Mouse (Mus musculus) layer of hippocampus, adult 2 months (tissue): ENCODE results near the gene Spag5. TPM values are rescaled to one million over a fixed set of nuclear protein-coding genes. Genes with fewer than 3 reads are reported as not detected.

Experiments
- DNase-seq, 2 experiments: peaks; one replicate each; pipeline ENCODE4 v3.0.0; 2022; ENCODE audit warnings: low spot score in 2 of 2
- H3K27ac ChIP-seq: fragments of 200-600 bp; 2 replicates; pipeline ENCODE4 v1.8.1; 2022
- H3K4me3 ChIP-seq: fragments of 200-600 bp; 2 replicates; pipeline ENCODE4 v1.8.1; 2022; ENCODE audit warnings: mild to moderate bottlenecking
- CTCF ChIP-seq: fragments of 200-600 bp; conservative IDR thresholded peaks from 2 replicates; pipeline ENCODE4 v1.8.1; 2022; ENCODE audit warnings: antibody characterized with exemption, mild to moderate bottlenecking, moderate library complexity
- total RNA-seq, 2 experiments: library from RNA; stranded (reverse); gene quantifications; 2 replicates each; pipeline ENCODE4 v1.2.3; 2021

The Spag5 gene
- total RNA-seq, 2 experiments from 2014 or later, result 8.3 to 8.5 TPM

DNA sequence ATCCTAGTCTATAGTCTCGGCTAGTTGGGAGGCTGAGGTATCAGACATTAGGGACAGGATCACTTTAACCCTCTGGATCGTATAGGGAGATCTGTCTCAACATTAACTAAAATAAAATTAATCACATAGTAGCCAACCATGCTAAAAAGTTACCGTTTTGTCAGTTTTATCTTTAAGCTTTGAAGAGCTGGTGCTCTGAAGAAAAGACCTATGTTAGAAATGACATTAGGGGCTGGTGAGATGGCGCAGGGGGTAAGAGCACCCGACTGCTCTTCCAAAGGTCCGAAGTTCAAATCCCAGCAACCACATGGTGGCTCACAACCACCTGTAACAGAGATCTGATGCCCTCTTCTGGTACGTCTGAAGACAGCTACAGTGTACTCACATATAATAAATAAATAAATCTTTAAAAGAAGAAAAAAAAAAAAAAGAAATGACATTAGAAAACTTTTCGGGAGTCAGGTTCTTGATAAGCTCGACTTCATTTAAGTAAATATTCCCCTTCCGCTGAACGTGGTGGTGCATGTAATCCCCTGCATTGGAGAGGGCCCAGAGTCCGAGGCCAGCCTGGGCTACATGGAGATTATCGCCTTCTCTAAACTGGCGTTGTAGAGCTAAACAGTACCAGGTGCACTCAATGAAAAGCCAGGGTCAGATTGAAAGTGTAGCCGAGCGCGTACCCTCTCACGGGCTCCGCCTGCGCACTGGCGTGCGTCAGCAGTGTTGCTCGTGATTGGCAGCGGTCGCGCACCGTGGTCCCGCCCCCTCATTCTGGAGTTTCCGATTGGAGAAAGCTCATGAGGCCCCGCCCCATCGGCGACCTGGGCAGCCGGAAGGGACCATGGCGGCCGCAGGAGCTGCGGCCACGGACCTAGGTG, 26.5 kb downstream of the Spag5 start, which contains the start of gene Pigs:
Pigs (plus strand) TSS at position 782 of the 878 bp plus-strand sequence.
- Histone ChIP-seq H3K4me3 (peak within 1 kb of the TSS; percentile 96), H3K27ac (peak within 1 kb of the TSS; percentile 93)
- DNase-seq, result peak; percentile 95 to 97
- peak; percentile 53 for TF ChIP-seq CTCF

DNA sequence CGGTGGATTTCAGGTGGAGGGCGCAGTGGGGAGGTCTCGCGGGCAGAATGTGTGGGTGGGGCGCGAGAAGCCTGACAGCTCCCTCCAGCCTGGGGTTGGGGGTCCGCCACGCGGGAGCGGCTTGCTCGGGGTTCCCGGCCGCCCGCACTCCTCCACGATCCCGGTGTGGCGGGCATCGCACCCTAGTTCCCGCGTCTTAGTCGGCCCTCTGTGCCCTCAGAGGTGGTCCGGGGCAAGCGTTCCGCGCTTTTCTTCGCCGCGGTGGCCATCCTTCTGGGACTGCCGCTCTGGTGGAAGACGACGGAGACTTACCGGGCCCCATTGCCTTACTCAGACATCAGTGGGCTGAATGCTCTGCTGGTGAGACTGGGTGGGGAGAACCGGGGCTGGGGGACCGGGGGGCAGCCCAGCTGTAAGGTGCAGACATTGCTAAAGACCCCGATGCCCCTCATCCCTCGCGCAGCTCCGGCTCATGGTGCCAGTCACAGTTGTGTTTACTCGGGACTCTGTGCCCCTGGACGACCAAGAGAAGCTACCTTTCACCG, 27.3 kb downstream of the Spag5 start:
- Histone ChIP-seq H3K4me3 (peak overlapping the region; percentile 96), H3K27ac (peak overlapping the region; percentile 91)
- DNase-seq, result no peak
- TF ChIP-seq CTCF, result no peak

DNA sequence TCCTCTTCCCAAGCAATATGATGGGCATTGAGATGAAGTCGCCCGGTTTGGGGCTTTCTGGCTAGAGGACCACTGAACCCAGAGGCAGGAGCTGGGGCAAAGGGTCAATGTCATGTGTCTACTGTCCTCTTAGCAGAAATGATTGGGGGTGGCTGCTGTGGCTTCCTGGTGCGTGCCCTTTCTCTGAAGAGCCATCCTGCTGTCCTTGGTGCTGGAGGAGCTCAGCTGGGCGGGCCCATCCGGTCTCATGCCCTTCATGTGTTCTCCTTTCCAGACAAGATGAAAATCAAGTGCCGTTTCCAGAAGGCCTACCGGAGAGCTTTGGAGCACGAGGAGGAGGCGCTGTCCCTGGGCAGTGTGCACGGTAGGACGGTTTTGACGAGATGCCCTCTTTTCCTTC, 31.3 kb downstream of the Spag5 start:
- no peak overlapping the region for H3K27ac ChIP-seq
- no peak for TF ChIP-seq CTCF

DNA sequence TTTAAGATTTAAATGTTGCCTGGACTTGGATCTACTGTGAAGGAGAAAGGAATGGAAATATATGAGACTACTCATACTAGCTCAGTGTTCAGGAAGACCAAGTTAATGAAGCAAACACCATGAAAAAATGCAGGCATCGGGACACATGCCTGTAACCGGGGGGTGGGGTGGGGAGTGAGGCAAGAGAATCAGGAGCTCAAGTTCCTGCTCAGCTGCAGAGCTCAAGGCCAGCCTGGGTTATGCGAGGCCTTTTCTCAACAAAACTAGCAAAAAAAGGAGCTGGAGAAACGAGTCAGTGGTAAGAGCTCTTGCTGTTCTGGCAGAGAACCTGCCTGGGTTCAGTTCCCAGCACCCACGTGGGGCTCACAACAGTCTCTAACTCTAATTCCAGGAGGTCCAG, 32.7 kb downstream of the Spag5 start:
- H3K27ac ChIP-seq, result no peak overlapping the region
- H3K4me3 ChIP-seq, result no peak overlapping the region
- no peak for TF ChIP-seq CTCF
- DNase-seq, result no peak

More for the DNA sequence above, 31.3 kb downstream of the Spag5 start:
- DNase-seq, result no peak
- no peak overlapping the region for H3K4me3 ChIP-seq

DNA sequence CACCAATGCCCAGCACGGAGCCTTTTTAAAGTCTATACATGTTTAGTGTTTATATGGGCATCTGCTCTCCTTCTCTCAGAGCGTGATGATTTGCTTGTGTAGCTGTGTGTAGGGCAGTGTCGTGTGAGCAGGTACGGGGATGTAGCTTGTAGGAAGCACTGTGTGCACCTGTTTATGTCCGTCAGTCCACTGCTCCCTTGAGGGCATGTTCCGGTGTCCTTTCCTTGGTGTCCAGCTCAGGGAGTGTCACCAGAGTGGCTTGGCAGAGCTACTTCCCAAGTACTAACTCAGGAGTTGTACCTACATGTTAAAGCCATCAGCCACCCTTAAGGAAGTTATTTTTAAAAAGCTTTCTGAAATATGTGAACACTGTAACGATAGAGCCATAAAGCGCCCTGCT, 35.7 kb downstream of the Spag5 start:
- DNase-seq, result no peak
- no peak for TF ChIP-seq CTCF
- Histone ChIP-seq H3K27ac (no peak overlapping the region), H3K4me3 (no peak overlapping the region)

DNA sequence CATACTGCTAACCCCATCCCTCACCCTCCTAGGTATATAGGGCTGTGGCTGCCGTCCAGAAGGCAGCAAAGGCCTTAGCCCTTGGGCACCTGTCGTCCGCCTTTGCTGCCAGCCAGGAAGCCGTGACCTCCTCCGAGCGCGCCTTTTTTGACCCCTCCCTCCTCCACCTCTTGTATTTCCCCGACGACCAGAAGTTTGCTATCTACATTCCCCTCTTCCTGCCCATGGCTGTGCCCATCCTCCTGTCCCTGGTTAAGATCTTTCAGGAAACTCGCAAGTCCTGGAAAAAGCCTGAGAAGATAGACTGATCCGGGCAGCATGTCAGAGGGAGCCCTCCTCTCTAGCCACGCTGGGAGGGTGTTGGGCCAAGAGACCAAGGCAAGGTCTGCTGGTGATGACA, 40.4 kb downstream of the Spag5 start:
- no peak for TF ChIP-seq CTCF
- no peak for DNase-seq
- no peak overlapping the region for H3K4me3 ChIP-seq

DNA sequence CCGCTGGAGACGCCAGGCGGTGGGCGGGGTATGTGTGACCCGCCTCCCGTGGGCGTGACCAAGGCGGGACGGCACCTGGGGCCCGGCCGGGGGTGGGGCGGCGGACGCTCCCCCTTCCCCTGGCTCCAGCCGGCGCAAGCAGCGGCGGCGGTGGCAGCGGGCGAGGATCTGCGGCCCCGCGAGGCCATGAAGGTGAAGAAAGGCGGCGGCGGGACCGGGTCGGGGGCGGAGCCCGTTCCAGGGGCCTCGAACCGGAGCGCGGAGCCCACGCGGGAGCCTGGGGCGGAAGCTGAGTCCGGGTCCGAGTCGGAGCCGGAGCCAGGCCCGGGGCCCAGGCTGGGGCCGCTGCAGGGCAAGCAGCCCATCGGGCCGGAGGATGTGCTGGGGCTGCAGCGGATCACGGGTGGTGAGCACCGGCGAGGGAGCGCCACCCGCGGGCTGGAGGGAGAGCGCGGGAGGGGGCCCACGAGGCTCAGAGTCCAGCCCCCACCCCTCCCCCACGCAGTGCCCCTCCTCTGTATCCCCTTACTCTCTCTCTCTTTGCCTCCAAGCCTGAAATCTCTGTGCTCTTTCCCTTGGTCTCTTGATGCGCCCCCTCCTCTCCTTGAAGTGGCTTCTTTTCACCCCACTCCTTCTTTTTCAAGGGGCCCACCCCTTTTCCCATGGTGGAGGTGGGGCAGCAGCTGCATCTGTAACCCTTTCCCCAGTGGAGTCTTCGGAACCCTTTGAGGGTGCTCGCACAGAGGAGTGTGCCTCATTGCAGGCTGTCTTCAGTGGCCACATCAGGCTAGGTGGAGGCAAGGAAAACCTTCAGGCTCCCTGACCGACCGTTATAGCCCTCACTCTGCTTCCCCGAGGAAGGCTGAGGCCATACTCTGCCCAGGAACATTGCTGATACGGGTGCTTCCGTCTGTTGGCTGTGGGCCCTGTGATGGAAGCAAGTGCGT, 42.3 kb downstream of the Spag5 start, which contains the start of gene Unc119:
Unc119 (plus strand) TSS at position 102 of the 947 bp plus-strand sequence.
- DNase-seq, result peak; percentile 72
- H3K4me3 ChIP-seq, result peak within 1 kb of the TSS; percentile 75
- TF ChIP-seq CTCF, result 0 out of 2 replicates have a peak, but pooled peaks have one; percentile 11
- peak within 1 kb of the TSS; percentile 87 for H3K27ac ChIP-seq

More for the DNA sequence above, 40.4 kb downstream of the Spag5 start:
- H3K27ac ChIP-seq, result no peak overlapping the region

DNA sequence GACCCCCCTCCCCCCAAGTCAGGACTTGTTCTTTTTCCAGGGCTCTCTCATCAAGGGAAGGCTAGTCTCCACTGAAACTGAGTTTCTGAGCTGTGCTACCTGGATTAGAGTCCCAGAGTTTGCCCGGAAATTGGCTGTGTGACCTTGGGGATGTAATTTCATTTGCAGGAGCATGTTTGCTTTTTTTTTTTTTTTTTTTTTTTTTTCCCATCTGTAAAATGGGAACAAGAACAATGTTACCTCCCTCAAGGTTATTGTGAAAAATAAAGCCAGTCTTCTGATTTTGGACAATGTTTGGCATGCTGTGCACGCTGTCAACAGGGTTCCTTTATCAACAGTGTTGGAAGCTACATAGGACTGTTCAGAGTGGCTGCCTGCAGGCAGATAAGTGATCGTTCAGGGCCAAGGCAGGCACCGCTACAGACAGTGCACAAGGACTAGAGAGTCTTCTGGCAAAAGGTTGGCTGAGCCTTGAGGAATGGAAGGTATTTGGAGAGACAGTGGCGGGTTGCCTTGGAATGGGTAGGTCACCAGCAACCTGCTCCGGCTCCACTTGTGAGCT, 43.1 kb downstream of the Spag5 start:
- no peak for TF ChIP-seq CTCF
- Histone ChIP-seq H3K4me3 (peak overlapping the region; percentile 75), H3K27ac (peak overlapping the region; percentile 87; the same call in 1 of the 2 replicates)
- DNase-seq, result no peak

DNA sequence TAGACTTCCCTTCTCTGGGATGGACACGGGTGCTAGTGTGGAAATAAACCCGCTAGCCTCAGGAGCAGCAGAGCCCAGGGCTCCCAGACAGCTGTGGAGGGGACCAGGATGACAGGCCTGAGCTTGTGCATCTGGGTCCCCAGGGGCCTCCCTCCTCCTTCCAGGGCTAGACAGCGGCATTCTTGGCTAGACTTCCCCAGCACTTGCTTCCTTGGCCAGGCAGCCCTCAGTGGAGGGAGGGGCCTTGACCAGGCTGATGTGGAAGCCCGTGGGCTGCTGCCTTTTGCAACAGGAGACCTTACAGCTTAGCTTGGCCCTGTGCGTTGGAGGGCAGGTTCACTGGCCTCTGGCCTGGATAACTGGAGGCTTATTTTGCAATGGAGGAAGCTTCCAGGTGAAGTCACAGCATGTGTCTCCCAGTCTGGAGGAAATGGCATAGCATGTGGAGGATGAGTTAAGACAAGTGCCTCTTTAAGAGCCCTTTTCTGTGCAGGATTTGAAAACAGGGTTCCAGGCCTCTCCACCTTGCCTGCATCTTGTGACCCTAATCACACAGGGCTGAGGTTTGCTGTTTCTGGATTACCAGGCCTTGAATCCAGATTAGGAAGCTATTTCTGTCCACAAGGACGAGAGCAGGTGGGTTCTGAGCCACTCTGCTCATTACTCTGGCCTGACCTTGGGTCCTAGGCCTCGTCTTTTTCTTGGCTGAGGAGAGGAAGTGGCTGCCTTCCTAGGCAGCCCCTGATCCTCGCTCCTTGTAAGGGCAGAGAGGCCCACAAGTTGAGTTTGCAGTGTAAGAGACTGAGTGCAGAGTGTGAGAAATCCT, 43.8 kb downstream of the Spag5 start:
- Histone ChIP-seq H3K4me3 (no peak overlapping the region), H3K27ac (peak overlapping the region; percentile 33; the same call in 1 of the 2 replicates)
- DNase-seq, result no peak
- no peak for TF ChIP-seq CTCF

DNA sequence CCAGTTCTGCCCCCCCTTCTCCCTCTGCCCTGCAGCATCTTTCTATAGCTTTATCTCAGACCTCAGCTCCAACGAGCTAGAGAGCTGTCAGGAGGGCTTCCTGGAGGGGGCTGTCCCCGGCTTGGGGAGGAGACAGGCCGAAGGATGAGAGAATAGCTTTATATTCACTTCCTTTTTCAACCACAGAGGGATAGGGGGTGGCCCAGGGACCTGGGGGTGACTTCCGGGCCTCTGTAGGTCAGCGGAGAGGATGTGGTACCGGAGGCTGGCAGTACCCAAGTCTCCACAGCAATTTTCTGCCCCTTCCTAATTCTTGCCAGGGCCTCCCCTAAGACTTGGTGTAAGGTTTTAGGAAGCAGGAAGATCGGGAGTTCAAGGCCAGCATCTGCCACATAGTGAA, 44.5 kb downstream of the Spag5 start:
- no peak for DNase-seq
- Histone ChIP-seq H3K4me3 (no peak overlapping the region), H3K27ac (0 out of 2 replicates have a peak overlapping the region, but pooled peaks have one; percentile 23)
- TF ChIP-seq CTCF, result no peak

DNA sequence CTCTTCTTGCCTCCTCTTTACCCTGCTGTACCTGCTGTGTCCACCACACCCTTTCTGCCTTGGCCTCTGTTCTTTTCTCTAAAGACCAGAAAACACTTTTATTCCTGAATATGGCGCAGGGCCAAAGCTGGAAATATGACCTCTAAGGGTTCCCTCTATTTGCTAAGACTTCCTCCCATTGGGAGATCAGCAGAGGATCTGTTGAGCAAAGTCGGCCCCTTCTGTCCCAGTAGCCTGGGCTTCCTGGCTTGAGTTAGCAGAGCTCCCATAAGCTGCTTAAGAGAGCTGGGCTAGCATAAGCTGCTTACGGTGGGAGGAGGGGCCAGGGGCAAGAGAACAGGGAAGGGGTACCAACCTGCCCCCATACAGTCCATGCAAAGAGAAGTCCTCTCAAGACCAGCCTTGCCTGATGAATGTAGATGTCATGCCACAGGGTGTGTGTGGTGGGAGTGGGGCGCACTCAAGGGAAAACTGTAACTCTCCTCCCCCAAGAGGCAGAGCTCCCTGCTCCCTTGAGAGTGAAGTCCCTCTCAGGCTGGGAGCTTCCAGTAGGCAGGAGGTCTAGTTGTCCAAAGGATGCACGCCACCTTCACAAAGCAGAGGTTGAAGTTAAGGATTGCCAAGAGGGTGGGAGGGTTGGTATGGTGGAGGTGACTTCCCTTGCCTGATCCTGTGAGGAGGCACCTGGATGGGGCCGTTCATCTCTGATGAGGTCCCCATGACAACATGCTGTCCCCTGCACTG, 45.2 kb downstream of the Spag5 start:
- no peak for TF ChIP-seq CTCF
- Histone ChIP-seq H3K4me3 (no peak overlapping the region), H3K27ac (no peak overlapping the region)
- DNase-seq, result no peak
